Mouse (Mus musculus): ENCODE measurements around the gene B4galt4.

GRCm38 (mm10) chr16:38782524-38783067 lies 40.5 kb downstream of the B4galt4 start:
- no peak for TF ChIP-seq CTCF (IDR thresholded peaks at IDR 0.05; ENCODE audit: borderline replicate concordance, control insufficient read depth, extremely low read depth, insufficient read depth, low read length, poor library complexity)
- TF ChIP-seq POLR2A (IDR thresholded peaks at IDR 0.05; ENCODE audit: control insufficient read depth, extremely low read depth, insufficient read depth, low read length, poor library complexity) = no peak

Data from thymus, adult 2 months (tissue).